Mouse (Mus musculus) neural tube, embryonic 14.5 days (tissue): ENCODE measurements at regions not wholly inside any gene's neighbourhood (a gene's known extent, or its start where the extent isn't known, plus 50 kb on each side); places are given as distances from the start of the nearest gene placed in this dataset.
"Not testable (repeated sequence)": the region's sequence is repeated elsewhere in the genome, so short reads cannot be mapped to it uniquely, and the experiment has no call there.

Experiments
- ATAC-seq: fragments of 200-750 bp; cut with Nextera tagmentation; 2 replicates; pipeline ENCODE4 v1.8.0; 2017; ENCODE audit warnings: low read depth, mild to moderate bottlenecking, moderate TSS enrichment, moderate library complexity
- H3K27ac ChIP-seq: fragments of 300-500 bp; sonication (generic); 2 replicates; pipeline ENCODE4 v1.5.1; 2014; ENCODE audit warnings: low read depth, mild to moderate bottlenecking, control low read depth, low read length, moderate library complexity, mixed read lengths
- H3K27me3 ChIP-seq: fragments of 300-500 bp; sonication (generic); 2 replicates; pipeline ENCODE4 v1.6.1; 2014; ENCODE audit warnings: low read length; ENCODE audit not compliant: control insufficient read depth, insufficient read depth
- H3K36me3 ChIP-seq: fragments of 300-500 bp; sonication (generic); 2 replicates; pipeline ENCODE4 v1.6.1; 2014; ENCODE audit warnings: low read length, mixed read lengths; ENCODE audit not compliant: control insufficient read depth, insufficient read depth
- H3K4me1 ChIP-seq: fragments of 300-500 bp; sonication (generic); 2 replicates; pipeline ENCODE4 v1.6.1; 2014; ENCODE audit warnings: low read length; ENCODE audit not compliant: control insufficient read depth, insufficient read depth
- H3K4me2 ChIP-seq: fragments of 300-500 bp; sonication (generic); 2 replicates; pipeline ENCODE4 v1.6.1; 2014; ENCODE audit warnings: mild to moderate bottlenecking, low read depth, low read length, control low read depth
- H3K4me3 ChIP-seq: fragments of 300-500 bp; sonication (generic); 2 replicates; pipeline ENCODE4 v1.5.1; 2014; ENCODE audit warnings: low read depth, low read length, control low read depth, mixed read lengths
- H3K9ac ChIP-seq: fragments of 300-500 bp; sonication (generic); replicated peaks from 2 replicates; pipeline ENCODE4 v1.6.1; 2014; ENCODE audit warnings: low read depth, mild to moderate bottlenecking, control low read depth, low read length, mixed read lengths
- H3K9me3 ChIP-seq: fragments of 300-500 bp; sonication (generic); 2 replicates; pipeline ENCODE4 v1.6.1; 2016; ENCODE audit warnings: low read length; ENCODE audit not compliant: control insufficient read depth
- WGBS: fragments of 180-500 bp; shearing (Covaris S2); extraction: QIAGEN DNeasy Blood & Tissue Kit; methylation state at CpG from one replicate; pipeline ENCODE4 v1.1.7; 2014; 5-methylcytosine and 5-hydroxymethylcytosine counted together

DNA sequence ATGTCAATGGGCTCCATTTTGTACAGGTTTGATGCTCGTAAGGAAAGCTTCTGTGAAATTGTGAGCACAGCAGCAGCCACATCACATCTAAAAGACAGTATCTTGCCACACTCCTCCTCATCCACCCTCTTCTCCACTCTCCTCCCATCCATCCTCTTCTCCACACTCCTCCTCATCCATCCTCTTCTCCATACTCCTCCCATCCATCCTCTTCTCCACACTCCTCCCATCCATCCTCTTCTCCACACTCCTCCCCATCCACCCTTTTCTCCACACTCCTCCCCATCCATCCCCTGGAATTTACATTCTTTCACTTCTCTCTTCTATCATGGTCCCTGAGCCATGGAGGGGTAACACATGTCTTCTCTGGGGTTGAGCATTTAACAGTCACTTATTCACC lies 116.7 kb upstream of the Dnajc1 start:
- Histone ChIP-seq H3K9ac (no peak overlapping the region), H3K9me3 (no peaks in the 10 kb centered on the region), H3K4me2 (no peak overlapping the region)

GRCm38 (mm10) chr2:18473361-18473771 lies 80.7 kb upstream of the Dnajc1 start:
- ATAC-seq = no peak
- WGBS = 74% methylated on average over 3 of the region's 3 CpGs
- no peaks in the 10 kb centered on the region for H3K4me1 ChIP-seq
- no peaks in the 10 kb centered on the region for H3K27me3 ChIP-seq
- H3K36me3 ChIP-seq = no peaks in the 10 kb centered on the region
- no peak overlapping the region for H3K4me2 ChIP-seq
- H3K4me3 ChIP-seq = no peak overlapping the region
- H3K9me3 ChIP-seq = no peaks in the 10 kb centered on the region
- no peak overlapping the region for H3K27ac ChIP-seq
- no peak overlapping the region for H3K9ac ChIP-seq

More for the DNA sequence above, 116.7 kb upstream of the Dnajc1 start:
- 89% methylated on average over 1 of the region's 1 CpGs for WGBS
- Histone ChIP-seq H3K4me3 (no peak overlapping the region), H3K4me1 (no peaks in the 10 kb centered on the region), H3K27ac (no peak overlapping the region), H3K36me3 (no peaks in the 10 kb centered on the region), H3K27me3 (no peaks in the 10 kb centered on the region)
- ATAC-seq = no peak

GRCm38 (mm10) chr2:18460901-18461300 lies 68.3 kb upstream of the Dnajc1 start:
- Histone ChIP-seq H3K4me2 (no peak overlapping the region), H3K36me3 (no peaks in the 10 kb centered on the region), H3K27ac (no peak overlapping the region), H3K4me3 (no peak overlapping the region), H3K4me1 (no peaks in the 10 kb centered on the region), H3K27me3 (no peaks in the 10 kb centered on the region), H3K9ac (no peak overlapping the region), H3K9me3 (no peaks in the 10 kb centered on the region)
- no peak for ATAC-seq
- WGBS = 95% methylated on average over 4 of the region's 4 CpGs

DNA sequence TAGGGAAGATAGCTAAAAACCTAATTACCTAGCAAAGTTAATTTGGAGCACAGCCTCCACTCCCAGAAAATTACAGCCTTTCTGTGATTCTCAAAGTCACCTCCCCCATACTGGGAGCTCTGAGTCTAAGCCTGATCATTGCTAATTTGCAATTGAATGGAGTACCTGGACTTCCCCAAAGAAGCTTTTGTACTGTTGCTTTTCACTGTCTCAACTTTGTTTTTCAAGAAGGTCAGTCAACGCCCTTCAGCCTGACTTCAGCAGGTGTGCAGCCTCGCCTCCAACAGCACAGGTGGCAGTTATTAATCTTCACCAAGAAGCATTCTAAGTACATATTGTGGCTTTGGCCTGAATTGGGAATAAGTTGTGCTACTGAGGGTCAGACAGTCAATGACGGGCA lies 67.7 kb upstream of the Dnajc1 start:
- ATAC-seq, H3K4me1 ChIP-seq, H3K9me3 ChIP-seq, H3K27me3 ChIP-seq, H3K27ac ChIP-seq, H3K36me3 ChIP-seq, H3K9ac ChIP-seq, H3K4me3 ChIP-seq, H3K4me2 ChIP-seq: not testable (repeated sequence)
- 80% methylated on average over 3 of the region's 3 CpGs for WGBS

GRCm38 (mm10) chr2:18453426-18453825 lies 60.8 kb upstream of the Dnajc1 start:
- not testable (repeated sequence) for ATAC-seq, H3K4me2 ChIP-seq, H3K4me3 ChIP-seq, H3K9me3 ChIP-seq, H3K9ac ChIP-seq, H3K36me3 ChIP-seq, H3K27ac ChIP-seq, H3K4me1 ChIP-seq, H3K27me3 ChIP-seq
- 37% methylated on average over 2 of the region's 2 CpGs for WGBS

- no peaks in the 10 kb centered on the region for H3K4me1 ChIP-seq
- ATAC-seq = no peak
- H3K36me3 ChIP-seq = no peaks in the 10 kb centered on the region
- no peaks in the 10 kb centered on the region for H3K9me3 ChIP-seq
- no peak overlapping the region for H3K27ac ChIP-seq
- H3K4me2 ChIP-seq = no peak overlapping the region
- WGBS = 44% methylated on average over 1 of the region's 1 CpGs
- no peak overlapping the region for H3K4me3 ChIP-seq
- no peak overlapping the region for H3K9ac ChIP-seq
- H3K27me3 ChIP-seq = no peaks in the 10 kb centered on the region
These were observed 53.2 kb upstream of the Dnajc1 start for GRCm38 (mm10) chr2:18445809-18446208.
